Mouse (Mus musculus) heart, postnatal 36 days (tissue): ENCODE data around the gene Mrps18b. TPM values are rescaled to one million over a fixed set of nuclear protein-coding genes. Genes with fewer than 3 reads are reported as not detected.

Experiments
- DNase-seq, 2 experiments: peaks; one replicate each; pipeline ENCODE4 v3.0.0; 2021 to 2022
- intact Hi-C: fragments of 180-260 bp; cut with DNase I; formaldehyde crosslinking; loops from one replicate; pipeline ENCODE4 v1.15.1; 2025
- total RNA-seq, 2 experiments: library from RNA; stranded (reverse); gene quantifications; 2 replicates each; pipeline ENCODE4 v1.2.3; 2021

Mrps18b gene
- total RNA-seq, 2 experiments from 2014 or later: 51.6 to 53.4 TPM

DNA sequence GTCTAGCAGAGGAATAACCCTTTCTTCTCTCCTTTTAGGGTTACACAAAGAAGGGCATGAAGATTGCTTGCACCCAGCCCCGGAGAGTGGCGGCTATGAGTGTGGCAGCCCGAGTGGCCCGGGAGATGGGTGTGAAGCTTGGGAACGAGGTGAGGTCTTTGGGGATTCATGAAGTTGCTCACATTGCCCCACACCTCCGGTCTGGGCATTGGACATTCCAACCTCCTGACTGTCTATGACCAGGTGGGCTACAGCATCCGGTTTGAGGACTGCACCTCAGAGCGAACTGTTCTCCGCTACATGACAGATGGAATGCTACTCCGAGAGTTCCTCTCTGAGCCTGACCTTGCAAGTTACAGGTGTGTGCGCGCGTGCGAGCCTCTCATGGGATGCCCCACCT lies 32.4 kb downstream of the Mrps18b start:
- no peak for DNase-seq
- intact Hi-C loops: no loop called here

DNA sequence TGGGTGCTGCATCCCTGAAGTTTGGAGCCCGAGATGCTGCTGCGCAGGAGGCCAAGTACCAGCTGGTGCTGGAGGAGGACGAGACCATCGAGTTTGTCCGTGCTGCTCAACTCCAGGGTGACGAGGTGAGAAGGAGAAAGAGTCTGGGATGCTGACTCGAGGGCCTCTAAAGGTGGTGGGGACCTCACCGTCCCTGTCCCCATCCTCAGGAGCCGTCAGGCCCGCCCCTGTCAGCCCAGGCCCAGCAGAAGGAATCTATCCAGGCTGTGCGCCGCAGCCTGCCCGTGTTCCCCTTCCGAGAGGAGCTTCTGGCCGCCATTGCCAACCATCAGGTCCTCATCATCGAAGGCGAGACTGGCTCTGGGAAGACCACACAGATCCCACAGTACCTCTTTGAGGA lies 33.3 kb downstream of the Mrps18b start:
- DNase-seq: no peak
- intact Hi-C loops: no loop called here

DNA sequence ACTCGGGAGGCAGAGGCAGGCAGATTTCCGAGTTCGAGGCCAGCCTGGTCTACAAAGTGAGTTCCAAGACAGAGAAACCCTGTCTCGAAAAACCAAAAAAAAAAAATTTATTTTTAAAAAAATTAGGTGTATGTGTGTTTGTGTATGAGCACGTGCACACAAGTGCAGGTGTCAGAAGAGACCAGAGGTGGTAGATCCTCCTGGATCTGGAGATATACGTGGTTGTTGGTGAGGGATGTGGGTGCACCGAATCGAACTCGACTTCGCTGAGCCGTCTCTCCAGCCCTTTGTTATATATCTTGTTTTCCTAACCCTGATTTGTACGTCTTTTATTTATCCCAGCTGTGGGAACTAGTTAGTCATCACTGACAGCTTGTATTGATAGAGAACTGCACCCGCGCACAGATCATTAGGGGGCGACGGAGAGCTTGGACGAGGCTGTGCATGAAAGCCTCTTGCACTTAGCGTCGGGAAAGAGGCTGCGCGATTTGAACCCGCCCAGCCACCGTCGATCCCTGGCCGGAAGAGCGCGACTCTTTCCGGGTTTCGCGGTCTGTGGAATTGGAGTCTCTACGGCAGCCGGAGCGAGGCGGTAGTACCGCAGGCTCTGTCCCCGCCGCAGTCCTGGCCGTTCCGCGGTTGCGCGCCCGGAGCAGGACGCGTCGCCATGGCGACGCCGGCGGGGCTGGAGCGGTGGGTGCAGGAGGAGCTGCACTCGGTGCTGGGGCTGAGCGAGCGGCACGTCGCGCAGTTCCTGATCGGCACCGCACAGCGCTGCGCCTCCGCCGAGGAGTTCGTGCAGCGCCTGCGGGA lies 36.7 kb downstream of the Mrps18b start, which contains the start of gene Dhx16:
TSS of gene Dhx16 (plus strand) at position 575 of the 813 bp plus-strand sequence.
- DNase-seq: peak; percentile 94 to 96
- intact Hi-C loops: loop anchor here (2.0 kb wide), 1 partner anchor 29 kb away; no protein-coding TSS in a partner anchor

- DNase-seq: no peak
- intact Hi-C loops: no loop called here
These were observed 41.5 kb downstream of the Mrps18b start for GRCm38 (mm10) chr17:35874721-35875120.

DNA sequence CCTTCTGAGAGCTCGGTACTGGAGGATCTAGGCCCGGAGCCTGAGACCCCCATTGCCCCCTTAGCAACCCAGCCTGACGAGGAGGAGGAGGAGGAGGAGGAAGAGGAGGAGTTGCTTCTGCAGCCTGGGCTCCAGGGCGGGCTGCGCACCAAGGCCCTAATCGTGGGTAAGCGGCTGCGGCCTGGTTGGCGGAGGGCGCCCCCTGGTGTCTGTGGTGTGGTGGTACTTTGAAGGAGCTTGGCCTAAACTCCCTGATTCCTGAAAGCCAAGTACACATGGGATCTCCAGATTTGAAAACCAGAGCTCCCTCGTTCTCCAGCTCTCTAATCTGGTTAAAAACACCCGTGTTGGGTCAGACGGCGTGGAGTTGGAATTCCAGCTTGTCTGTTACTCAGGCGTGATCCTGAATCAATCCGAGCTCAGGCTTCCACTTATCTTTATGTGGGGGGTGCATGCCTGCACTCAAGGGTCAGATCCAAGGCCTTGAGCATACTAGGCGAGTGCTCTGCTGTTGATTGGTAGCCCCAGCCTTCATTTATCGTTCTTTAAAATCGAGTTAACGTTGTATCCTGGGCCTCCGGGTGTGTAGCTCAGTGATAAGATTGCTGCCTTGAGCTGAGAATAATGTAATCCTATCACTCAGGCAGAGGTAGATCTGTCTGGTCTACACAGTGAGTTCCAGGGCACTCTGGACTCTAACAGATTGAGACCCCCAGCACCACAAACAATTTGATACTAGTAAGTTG lies 42.2 kb downstream of the Mrps18b start:
- peak; percentile 93 for DNase-seq
- intact Hi-C loops: loop anchor here (1.0 to 2.0 kb wide), 2 partner anchors 38 to 135 kb away; no protein-coding TSS in a partner anchor

DNA sequence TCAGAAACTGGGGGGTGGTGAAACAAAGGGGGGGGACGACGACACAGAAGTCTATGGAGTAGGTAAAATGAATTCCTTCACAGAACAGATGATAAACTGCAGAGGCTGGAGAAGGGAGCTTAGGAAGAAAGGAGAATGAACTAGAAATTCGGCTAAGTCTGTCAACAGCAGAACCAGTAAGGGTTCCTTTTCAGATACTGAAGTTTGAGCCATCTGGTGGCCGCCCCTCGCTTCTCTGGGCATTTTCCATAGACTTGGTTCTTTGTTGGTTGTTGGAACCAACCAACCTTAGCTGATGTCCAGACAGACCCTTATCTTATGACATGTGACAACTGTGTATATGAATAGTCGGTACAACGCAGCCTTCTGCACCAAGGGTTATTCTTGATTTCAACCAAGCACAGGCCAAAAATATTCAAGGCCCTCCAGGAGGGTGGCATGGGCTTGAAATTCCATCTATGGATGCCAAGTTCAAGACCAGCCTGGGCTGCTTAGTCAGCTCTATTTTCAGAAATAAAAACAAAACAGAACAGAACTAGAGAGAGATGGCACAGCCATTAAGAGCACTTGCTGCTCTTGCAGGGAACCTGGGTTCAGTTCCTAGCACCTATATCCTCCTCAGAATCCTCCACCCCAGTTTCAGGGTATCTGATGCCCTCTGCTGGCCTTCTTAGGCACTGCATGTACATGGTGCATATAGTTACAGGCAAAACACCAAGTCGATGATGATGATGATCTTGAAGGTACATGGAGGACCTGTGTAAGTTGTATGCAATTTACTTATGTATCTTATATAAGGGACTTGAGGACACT lies 45.1 kb downstream of the Mrps18b start:
- intact Hi-C loops: no loop called here
- DNase-seq: peak; percentile 34 to 47

- intact Hi-C loops: no loop called here
- DNase-seq: peak; percentile 73 to 78
These were observed 45.9 kb downstream of the Mrps18b start for GRCm38 (mm10) chr17:35870151-35870883.

DNA sequence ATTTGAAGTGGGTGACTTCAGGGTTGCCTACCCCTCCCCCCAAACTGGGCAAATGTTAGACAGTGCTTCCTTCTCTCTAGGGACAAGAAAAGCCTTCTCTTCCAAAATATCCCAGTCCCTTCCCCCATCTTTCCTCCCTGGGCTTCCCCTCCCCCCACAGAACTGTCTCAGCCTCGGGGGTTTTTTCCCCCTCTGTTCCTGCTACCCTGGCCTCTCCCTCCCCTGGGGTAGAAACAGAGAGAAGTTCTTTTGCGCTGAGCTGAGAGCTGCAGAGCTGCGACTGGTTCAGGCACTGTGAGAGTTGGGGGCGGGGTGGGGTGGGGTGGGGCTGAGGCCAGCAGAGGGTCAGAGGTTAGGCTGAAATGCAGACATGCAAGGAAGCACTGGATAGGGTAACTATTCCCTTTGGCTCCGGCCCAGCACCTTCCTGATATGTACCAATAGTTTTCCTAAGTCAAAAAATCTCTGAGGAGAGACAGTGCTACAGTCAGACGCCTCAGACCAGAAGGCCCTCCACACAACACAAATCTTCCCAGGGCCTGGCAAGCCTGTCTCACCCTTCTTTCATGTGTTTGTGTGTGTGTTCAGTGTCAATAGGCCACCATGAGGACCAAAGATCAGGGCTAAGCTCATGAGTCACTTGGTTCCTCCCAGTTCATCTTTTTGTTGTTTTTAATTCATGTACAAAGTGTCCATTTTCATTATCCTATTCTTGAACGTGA lies 46.7 kb downstream of the Mrps18b start:
- peak; percentile 55 to 67 for DNase-seq
- intact Hi-C loops: no loop called here

DNA sequence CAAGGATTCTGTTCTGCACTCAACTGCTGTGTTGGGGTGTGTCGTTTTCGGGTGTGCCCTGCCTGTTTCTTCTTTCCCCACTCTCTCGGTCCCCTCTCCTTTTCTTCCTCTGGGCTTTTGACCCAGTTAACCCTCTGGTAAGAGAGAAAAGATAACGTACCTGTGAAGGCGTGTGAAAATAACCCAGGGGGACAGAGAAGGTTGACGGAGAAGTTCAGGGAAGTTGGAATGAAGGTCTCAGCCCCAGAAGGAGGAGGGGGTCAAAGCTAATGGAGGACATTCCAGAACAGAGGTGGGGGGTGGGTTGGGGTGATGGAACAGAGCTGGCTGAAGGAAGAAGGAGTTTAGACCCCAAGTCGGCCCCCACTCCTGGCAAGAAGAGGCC lies 47.2 kb downstream of the Mrps18b start:
- DNase-seq: no peak

GRCm38 (mm10) chr17:35868165-35868820 lies 47.9 kb downstream of the Mrps18b start:
- DNase-seq: peak; percentile 42 to 62
- intact Hi-C loops: no loop called here

More for the DNA sequence above, 47.2 kb downstream of the Mrps18b start:
- intact Hi-C loops: no loop called here

- peak; percentile 62 to 68 for DNase-seq
- intact Hi-C loops: loop anchor here (2.0 kb wide), 1 partner anchor 50 kb away; the partner anchor contains the start of genes Mrps18b and Ppp1r10
These were observed 49.0 kb downstream of the Mrps18b start for GRCm38 (mm10) chr17:35866911-35867890.

- intact Hi-C loops: loop anchor here (2.0 kb wide), 1 partner anchor 50 kb away; the partner anchor contains the start of genes Mrps18b and Ppp1r10
- DNase-seq: peak; percentile 80 to 85
These were observed 49.8 kb downstream of the Mrps18b start for GRCm38 (mm10) chr17:35866281-35866831.

DNA sequence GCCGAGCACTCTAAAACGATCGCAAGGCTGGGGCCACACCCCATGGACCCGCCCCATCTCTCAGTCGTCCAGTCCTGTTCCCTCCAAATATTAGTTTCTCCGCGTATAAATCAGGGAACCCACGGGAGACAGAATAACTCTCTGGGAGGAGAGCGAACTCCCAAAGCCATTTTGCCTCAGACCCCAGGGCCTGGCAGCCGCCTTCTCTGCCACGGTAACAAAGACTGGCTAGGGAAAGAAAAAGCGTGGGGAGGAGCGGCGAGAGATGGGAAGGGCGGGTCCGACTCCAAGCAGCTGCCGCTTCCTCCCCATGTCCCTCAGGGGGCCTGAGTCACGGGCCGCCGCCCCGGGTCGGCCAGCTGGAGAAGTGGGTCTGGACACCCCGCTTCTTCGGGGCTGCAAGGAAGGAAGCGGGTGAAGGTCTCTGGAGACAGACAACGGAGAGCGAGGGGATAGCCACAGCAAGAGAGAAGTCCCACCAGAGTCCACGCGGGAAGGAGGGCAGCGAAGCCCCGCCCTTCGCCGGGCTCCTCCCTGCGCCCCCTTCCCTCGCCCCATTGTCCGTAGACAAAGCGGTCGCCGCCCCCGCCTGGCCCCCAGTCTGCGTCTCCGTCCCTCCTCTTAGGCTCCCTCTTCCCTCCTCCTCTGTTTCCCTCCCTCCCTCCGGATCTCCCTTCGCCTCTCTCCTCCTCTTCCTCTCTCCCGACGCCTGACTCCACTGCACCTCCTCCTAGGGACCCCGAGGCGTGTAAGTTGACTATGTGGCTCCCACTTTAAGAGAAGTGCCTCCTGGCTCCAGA lies 50.5 kb downstream of the Mrps18b start, which contains the start of gene Ppp1r18:
TSS of gene Ppp1r18 (plus strand) at position 113 of the 800 bp plus-strand sequence.
- intact Hi-C loops: loop anchor here (2.0 kb wide), 1 partner anchor 51 kb away; the partner anchor contains the start of genes Mrps18b and Ppp1r10
- DNase-seq: peak; percentile 79 to 87

- intact Hi-C loops: no loop called here
- DNase-seq: no peak
These were observed 51.3 kb downstream of the Mrps18b start for GRCm38 (mm10) chr17:35864832-35865353.

- intact Hi-C loops: loop anchor here (2.0 kb wide), 1 partner anchor 19 kb away; no protein-coding TSS in a partner anchor
- DNase-seq: peak; percentile 91 to 98
These were observed 54.9 kb downstream of the Mrps18b start, which contains the start of gene Nrm for GRCm38 (mm10) chr17:35861198-35861857. Nrm (plus strand) TSS chr17:35861318.
